Mouse (Mus musculus) heart, postnatal 10 days (tissue): Measurements from ENCODE around the gene Slc25a17. TPM values are rescaled to one million over a fixed set of nuclear protein-coding genes. Genes with fewer than 3 reads are reported as not detected.

Source experiments
- DNase-seq, 2 experiments: peaks; one replicate each; pipeline ENCODE4 v3.0.0; 2021
- intact Hi-C: fragments of 180-260 bp; cut with DNase I; formaldehyde crosslinking; loops from one replicate; pipeline ENCODE4 v1.15.1; 2025
- total RNA-seq, 2 experiments: library from RNA; stranded (reverse); gene quantifications; 2 replicates each; pipeline ENCODE4 v1.2.3; 2021

The Slc25a17 gene
- total RNA-seq, 2 experiments from 2014 or later: 33.4 to 38.1 TPM

GRCm38 (mm10) chr15:81304006-81304405 is 56.6 kb downstream of the Slc25a17 start:
- intact Hi-C loops: loop anchor here (5.0 kb wide), 1 partner anchor 277 kb away; no protein-coding TSS in a partner anchor
- DNase-seq: no peak

DNA sequence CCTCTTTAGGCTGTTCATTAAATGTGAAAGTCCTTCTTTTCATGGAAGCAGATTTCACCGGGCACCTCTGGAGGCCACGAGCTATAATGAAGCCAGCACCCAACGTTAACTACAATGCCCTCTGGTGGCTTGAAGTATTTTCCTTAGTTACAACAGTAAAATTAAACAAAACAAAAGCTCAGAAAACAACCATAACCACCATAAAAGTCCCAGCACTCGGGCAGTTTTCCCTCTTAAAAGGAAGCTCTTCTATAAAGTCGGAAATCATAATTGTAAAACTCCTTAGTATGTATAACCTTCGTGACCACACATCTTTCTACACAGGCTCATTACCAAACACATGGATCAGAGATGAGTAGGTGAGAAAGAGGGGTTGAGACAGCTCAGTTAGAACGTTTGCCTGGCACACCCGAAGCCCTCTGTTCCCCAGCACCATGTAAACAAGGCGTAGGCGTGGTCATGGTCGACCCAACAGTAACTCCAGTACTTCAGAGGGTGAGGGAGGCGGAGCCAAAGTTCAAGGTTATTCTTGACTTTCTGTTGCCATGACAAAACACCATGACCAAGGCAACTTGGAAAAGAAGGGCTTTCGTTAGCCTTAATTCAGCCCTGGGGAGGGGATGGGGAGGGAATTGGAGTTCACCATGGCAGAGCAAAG is 58.3 kb downstream of the Slc25a17 start:
- peak; percentile 32 to 55 for DNase-seq
- intact Hi-C loops: loop anchor here (1.0 to 5.0 kb wide), 2 partner anchors 63 to 275 kb away; no protein-coding TSS in a partner anchor

DNA sequence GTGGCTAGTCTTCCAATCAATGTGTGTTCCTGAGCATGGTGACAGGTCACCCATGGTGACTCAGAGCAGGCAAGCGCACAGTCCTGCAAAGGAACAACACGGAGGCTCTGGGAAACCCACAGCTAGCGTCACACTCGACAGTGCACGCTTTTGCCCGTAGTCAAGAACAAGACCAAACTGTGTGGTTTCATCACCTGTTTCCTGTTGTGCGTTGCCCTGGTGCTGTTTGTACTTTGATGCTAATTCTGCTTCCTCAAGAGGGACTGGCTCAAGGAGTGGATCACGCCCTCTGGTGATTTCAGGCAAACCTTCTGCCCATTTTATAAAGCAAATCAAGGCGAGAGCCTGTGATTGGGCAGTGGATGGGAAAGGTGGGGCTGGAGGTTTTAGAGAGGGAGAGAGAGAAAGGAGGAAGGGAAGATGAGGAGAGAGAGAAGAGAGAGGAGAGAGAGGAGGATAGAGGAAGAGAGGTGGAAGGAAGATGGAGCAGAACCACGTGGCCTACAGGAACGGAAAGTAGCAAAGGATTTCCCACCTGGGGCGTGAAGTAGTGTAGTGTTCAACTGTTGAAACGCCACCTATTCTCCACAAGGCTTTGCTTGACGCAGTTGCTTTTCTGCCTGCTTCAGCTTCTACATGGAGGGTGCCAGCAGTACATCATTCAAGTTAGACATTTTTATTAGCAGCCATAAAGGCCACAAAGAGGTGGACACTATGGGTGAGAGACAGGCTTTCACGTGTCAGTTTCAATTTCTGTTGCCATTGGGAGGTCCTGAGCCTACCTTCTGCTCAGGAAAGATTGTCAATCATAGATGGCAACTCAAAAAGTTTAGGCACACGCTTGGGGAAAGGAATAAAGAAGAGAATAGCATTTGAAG is 59.2 kb downstream of the Slc25a17 start:
- intact Hi-C loops: loop anchor here (1.0 to 5.0 kb wide), 2 partner anchors 62 to 274 kb away; no protein-coding TSS in a partner anchor
- DNase-seq: peak; percentile 15 to 16

DNA sequence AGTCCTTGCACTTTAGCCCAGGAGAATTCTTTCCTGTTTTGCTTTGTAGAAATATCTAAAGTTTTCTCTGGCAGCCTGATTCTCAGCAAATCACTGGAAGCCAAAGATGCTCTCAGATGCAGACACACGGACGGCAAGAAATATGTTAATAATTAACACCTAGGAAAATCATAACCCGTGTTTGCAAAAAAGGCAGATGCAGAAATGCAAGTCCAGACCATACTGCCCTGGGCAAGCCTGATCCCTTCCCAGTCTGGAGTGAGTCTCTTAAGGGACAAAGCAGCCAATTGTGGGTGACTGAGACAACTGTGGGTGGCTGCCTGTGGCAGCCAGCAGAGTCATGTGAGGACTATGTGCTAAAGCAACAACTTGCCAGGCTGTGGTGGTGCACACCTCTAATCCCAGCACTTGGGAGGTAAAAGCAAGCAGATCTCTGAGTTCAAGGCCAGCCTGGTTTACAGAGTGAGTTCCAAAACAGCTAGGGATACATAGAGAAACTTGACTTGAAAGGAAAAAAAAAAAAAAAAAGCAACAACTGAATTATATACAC is 60.0 kb downstream of the Slc25a17 start:
- intact Hi-C loops: loop anchor here (5.0 kb wide), 1 partner anchor 273 kb away; no protein-coding TSS in a partner anchor
- no peak for DNase-seq

GRCm38 (mm10) chr15:81299549-81299948 is 61.1 kb downstream of the Slc25a17 start:
- intact Hi-C loops: no loop called here
- no peak for DNase-seq

GRCm38 (mm10) chr15:81298213-81298612 is 62.4 kb downstream of the Slc25a17 start:
- no peak for DNase-seq
- intact Hi-C loops: no loop called here

DNA sequence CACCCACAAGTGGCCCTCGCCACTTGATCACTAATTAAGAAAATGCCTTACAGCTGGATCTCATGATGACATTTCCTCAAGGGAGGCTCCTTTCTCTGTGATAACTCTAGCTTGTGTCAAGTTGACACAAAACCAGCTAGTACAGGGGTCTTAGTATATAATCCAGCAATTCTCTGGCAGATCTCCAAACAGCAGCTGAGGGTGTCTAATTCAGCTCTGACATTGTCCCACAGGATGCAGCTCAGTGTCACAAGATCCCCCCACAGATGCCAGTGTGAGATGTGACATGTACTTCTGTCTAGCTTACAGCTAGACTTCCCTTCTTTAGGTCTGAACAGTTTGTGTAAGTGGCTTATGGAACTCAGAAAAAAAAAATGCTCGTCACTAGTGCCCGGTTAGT is 63.1 kb downstream of the Slc25a17 start:
- no peak for DNase-seq
- intact Hi-C loops: no loop called here

- intact Hi-C loops: no loop called here
- DNase-seq: no peak
Observed at GRCm38 (mm10) chr15:81294897-81295296, 65.7 kb downstream of the Slc25a17 start.

- DNase-seq: no peak
- intact Hi-C loops: no loop called here
Observed at GRCm38 (mm10) chr15:81294386-81294785, 66.2 kb downstream of the Slc25a17 start.

DNA sequence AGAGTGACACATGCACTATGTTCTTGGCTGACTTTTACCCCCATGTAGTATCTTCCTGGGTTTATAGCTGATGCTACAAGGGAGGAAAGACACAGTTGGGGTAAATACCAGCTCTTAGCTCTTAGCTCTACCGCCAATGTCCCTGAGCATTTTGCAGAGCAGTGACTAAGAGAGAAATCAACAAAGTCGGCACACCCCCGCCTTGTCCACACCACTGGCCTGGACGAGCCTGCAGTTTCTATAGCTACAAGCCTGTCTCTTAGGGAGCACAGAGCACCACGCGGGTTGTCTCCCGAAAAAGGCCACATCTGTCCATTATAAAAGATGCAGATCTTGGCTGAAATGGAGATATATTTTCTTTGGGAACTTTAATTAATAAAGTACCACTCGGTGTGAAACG is 69.9 kb downstream of the Slc25a17 start:
- intact Hi-C loops: no loop called here
- DNase-seq: peak; percentile 18 to 20

DNA sequence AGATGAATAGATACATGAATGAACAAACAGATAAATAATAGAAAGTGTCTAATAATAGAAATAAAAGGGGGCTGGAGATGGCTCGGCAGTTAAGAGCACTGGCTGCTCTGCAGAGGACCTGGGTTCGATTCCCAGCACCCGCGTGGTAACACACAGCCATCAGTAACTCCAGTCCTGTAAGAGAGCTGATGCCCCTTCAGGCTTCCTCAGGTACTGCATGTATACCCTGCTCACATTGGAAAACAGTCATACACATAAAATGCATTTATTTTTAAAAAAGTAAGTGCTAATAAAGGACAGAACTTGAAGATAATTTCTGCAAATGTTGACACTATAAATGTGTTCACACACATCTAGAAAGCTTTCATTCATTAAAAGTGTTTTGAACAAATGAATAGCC is 70.4 kb downstream of the Slc25a17 start:
- no peak for DNase-seq
- intact Hi-C loops: no loop called here

GRCm38 (mm10) chr15:81284121-81284734 is 76.4 kb downstream of the Slc25a17 start:
- intact Hi-C loops: no loop called here
- no peak for DNase-seq

- intact Hi-C loops: no loop called here
Observed at GRCm38 (mm10) chr15:81278699-81279098, 81.9 kb downstream of the Slc25a17 start.

GRCm38 (mm10) chr15:81277928-81278327 is 82.7 kb downstream of the Slc25a17 start:
- intact Hi-C loops: no loop called here
- DNase-seq: no peak

More at GRCm38 (mm10) chr15:81278699-81279098, 81.9 kb downstream of the Slc25a17 start:
- no peak for DNase-seq

- intact Hi-C loops: no loop called here
- DNase-seq: no peak
Observed at GRCm38 (mm10) chr15:81273361-81273760, 87.3 kb downstream of the Slc25a17 start.

DNA sequence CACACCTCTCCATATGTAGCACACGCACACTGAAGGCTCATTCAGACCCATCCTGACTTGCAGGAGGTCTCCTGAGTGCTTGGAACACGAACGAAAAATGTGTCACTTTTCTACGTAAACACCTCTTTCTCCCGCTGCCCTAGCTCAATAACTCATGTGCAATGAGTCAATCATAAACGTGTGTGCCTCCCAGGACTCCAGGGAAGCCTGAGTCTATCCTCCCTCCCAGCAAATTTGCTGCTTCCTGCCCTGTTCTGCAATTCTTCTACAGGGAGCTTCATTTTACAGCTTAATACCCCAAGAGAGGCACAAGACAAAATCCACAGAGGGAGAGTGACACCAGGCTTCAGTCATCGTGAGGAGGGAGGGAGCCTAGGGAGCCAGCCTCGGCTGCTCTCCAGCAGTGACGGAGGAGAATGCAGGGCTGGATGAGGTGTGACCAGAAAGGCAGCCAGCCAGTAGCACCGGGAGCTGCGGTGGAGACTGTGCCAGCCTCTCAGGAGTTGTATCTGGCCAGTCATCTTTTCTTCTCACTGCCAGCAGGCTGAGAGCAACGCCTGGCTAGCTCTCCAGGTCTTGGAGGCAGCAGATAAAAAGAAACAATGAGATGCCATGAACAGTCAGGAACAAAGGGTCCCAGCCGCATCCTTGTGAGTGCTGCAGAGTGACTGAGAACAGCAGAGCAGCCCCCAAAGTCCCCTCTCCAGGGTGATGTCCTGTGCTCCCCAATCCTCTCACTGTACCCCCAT is 88.1 kb downstream of the Slc25a17 start:
- DNase-seq: peak; percentile 56 to 60
- intact Hi-C loops: no loop called here
